In the genomic region with DNA sequence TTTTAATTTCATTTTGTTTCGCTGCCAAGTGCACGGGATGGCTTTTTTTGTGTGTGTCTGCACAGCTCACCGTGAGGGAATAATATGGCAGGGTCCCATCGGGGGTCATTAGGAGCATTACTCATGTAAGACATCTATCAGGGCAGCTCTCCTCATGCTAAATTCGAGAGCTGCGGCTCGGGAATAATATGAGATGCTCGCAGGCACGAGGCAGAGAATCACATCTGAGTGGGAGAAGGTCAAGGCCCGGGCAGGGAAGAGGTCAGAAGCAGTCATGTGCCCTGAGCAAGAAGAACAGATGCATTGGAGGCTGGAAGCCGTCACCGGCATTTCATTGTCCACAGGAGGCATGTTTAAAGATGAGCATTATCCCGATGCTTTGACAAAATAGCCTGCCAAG, we compare ENCODE assay signal across 14 mouse cellular contexts.
DNase-seq lines count a peak whose midpoint lies in the region; ATAC-seq lines count a peak whose summit lies in the region.
"Had no signal": no experiment of that assay in that cellular context is flagged by ENCODE, and none has a peak within 500 bp of the region (broad histone marks: within the 10 kb centered on the region; RNA-seq: fewer than 3 reads in every experiment).

No protein-coding gene starts in this region.

- ATAC-seq in hindbrain, embryonic 12.5 days (ENCODE audit: low FRiP score) = peak; percentile 67
- ATAC-seq in midbrain, embryonic 15.5 days (replicated peaks) = peak; percentile 72
- ATAC-seq: intestine, embryonic 16.5 days had no signal

- peaks cover 25% of the 10 kb centered on the region for H3K4me1 ChIP-seq in hindbrain, embryonic 12.5 days
- peaks cover 33% of the 10 kb centered on the region for H3K4me1 ChIP-seq in midbrain, embryonic 15.5 days

- H3K9ac ChIP-seq in hindbrain, embryonic 12.5 days = no peak overlapping the region
- H3K9ac ChIP-seq in midbrain, embryonic 15.5 days = no peak overlapping the region
- H3K9ac ChIP-seq: heart, embryonic 13.5 days; liver, embryonic 13.5 days had no signal

- peak overlapping the region; percentile 76 for H3K27ac ChIP-seq in hindbrain, embryonic 12.5 days
- peak overlapping the region; percentile 23 for H3K27ac ChIP-seq in midbrain, embryonic 15.5 days
- H3K27ac ChIP-seq: heart, embryonic 13.5 days; liver, embryonic 13.5 days had no signal

- H3K4me3 ChIP-seq in hindbrain, embryonic 12.5 days = no peak overlapping the region
- H3K4me3 ChIP-seq in midbrain, embryonic 15.5 days = no peak overlapping the region
- H3K4me3 ChIP-seq: heart, embryonic 13.5 days; liver, embryonic 13.5 days had no signal

- H3K36me3 ChIP-seq in hindbrain, embryonic 12.5 days = peaks cover 2% of the 10 kb centered on the region; the same call in 1 of the 2 replicates
- H3K36me3 ChIP-seq in midbrain, embryonic 15.5 days (replicated peaks) = no peaks in the 10 kb centered on the region
- H3K36me3 ChIP-seq: liver, embryonic 13.5 days had no signal

- H3K27me3 ChIP-seq in hindbrain, embryonic 12.5 days = no peaks in the 10 kb centered on the region
- no peaks in the 10 kb centered on the region for H3K27me3 ChIP-seq in midbrain, embryonic 15.5 days (replicated peaks)
- H3K27me3 ChIP-seq: heart, embryonic 13.5 days; liver, embryonic 13.5 days had no signal

- peak; percentile 19 to 22 for DNase-seq in cerebellum, adult 18-20 months
- no peak for DNase-seq in cerebellum, adult 11 months
- DNase-seq in cerebellum, postnatal 25 days = peak; percentile 19 to 20
- no peak for DNase-seq in right cerebral cortex, postnatal 36 days (ENCODE audit: low spot score in 2 of 2)
- no peak for DNase-seq in ovary, postnatal 36 days (ENCODE audit: low spot score)
- no peak for DNase-seq in spleen, postnatal 4 days (ENCODE audit: low spot score in 2 of 2)
- DNase-seq: gastrocnemius, postnatal 10 days; kidney, postnatal 25 days; liver, embryonic 13.5 days; right cerebral cortex, postnatal 14 days had no signal

- WGBS in hindbrain, embryonic 12.5 days = 11% methylated on average over 13 of the region's 13 CpGs
- 12% methylated on average over 13 of the region's 13 CpGs for WGBS in midbrain, embryonic 15.5 days

- H3K9me3 ChIP-seq in hindbrain, embryonic 12.5 days (replicated peaks) = no peaks in the 10 kb centered on the region
- H3K9me3 ChIP-seq in midbrain, embryonic 15.5 days = no peaks in the 10 kb centered on the region
- H3K9me3 ChIP-seq: heart, embryonic 13.5 days; liver, embryonic 13.5 days had no signal

- H3K4me2 ChIP-seq in hindbrain, embryonic 12.5 days (replicated peaks) = peak overlapping the region; percentile 33
- H3K4me2 ChIP-seq in midbrain, embryonic 15.5 days = peak overlapping the region; percentile 31
- H3K4me2 ChIP-seq: heart, embryonic 13.5 days; liver, embryonic 13.5 days had no signal

Comparison
In these comparisons a context has a peak if more than half of its experiments do, and no peak if none do; other contexts are left out.
1. DNase-seq: peak in cerebellum, adult 18-20 months (2 of 2) and cerebellum, postnatal 25 days (2 of 2); none in cerebellum, adult 11 months (single experiment), right cerebral cortex, postnatal 36 days (0 of 2), ovary, postnatal 36 days (single experiment) and spleen, postnatal 4 days (0 of 2).